Mouse (Mus musculus) brain, embryonic 14.5 days (tissue): Measurements from ENCODE around the gene D630045J12Rik.

Experiments used
- CTCF ChIP-seq: fragments of 200-500 bp; IDR thresholded peaks from 2 replicates; pipeline ENCODE4 v1.5.1; 2012; ENCODE audit warnings: inconsistent platforms, mild to moderate bottlenecking, moderate library complexity, borderline replicate concordance; ENCODE audit not compliant: insufficient read depth, insufficient read length; ENCODE audit errors: extremely low read depth
- POLR2A ChIP-seq: fragments of 200-500 bp; IDR thresholded peaks from 2 replicates; pipeline ENCODE4 v1.6.1; 2012; ENCODE audit warnings: mild to moderate bottlenecking, inconsistent platforms, borderline replicate concordance; ENCODE audit not compliant: poor library complexity, insufficient read depth, insufficient read length, severe bottlenecking; ENCODE audit errors: extremely low read depth

DNA sequence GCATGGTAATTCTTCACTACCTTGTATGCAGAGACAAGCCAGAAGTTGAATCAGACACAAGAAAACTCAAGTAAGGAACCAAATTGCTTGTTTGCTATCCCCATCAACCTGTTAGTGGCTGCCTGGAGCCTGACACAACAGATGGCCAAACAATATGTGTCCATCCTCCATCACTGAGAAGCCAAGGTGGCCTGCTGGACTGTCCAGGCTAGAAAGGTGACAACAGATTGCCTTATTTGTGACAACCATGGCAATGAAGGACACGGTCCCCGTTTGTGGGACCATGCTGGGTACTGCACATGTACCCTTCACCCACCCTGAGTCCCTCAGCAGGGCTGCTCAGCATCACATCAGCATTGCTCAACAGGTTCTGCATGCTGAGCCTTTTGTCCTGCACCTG lies 34.5 kb downstream of the D630045J12Rik start:
- TF ChIP-seq POLR2A (no peak), CTCF (no peak)
